Mouse (Mus musculus): ENCODE measurements around the gene Kif24. TPM values are rescaled to one million over a fixed set of nuclear protein-coding genes. Genes with fewer than 3 reads are reported as not detected.
A peak's percentile ranks its signal among the peaks of the same experiment; 100 is the strongest.

Gene Kif24
- polyA plus RNA-seq, 1 experiment from 2014 or later: 3.0 TPM

DNA sequence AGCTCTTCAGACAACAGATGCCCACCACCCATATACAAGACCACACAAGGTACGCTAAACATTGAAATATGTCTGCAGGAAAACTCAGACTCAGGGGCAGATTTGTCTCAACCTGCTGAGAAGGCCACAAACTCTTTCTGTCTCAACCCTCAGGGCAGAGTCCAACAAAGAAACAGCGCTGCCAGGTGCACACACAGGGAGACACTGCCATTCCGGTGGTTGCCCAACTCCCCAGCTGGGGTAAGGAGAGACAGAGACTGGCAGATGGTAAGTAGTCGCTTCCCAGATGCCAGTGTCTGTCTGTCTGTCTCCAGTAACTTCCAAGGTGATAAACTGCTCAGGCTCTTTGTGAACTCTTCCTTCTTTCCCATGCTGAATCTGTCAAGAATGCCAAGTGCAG, 36.1 kb upstream of the Kif24 start:
- WGBS: 85% methylated on average over 4 of the region's 4 CpGs
- Histone ChIP-seq H3K27ac (no peak overlapping the region), H3K36me3 (replicated peaks) (no peaks in the 10 kb centered on the region), H3K4me3 (no peak overlapping the region), H3K9ac (no peak overlapping the region), H3K4me2 (no peak overlapping the region), H3K27me3 (replicated peaks) (peaks cover 57% of the 10 kb centered on the region), H3K4me1 (peaks cover 34% of the 10 kb centered on the region), H3K9me3 (no peaks in the 10 kb centered on the region)
- ATAC-seq (replicated peaks): no peak

DNA sequence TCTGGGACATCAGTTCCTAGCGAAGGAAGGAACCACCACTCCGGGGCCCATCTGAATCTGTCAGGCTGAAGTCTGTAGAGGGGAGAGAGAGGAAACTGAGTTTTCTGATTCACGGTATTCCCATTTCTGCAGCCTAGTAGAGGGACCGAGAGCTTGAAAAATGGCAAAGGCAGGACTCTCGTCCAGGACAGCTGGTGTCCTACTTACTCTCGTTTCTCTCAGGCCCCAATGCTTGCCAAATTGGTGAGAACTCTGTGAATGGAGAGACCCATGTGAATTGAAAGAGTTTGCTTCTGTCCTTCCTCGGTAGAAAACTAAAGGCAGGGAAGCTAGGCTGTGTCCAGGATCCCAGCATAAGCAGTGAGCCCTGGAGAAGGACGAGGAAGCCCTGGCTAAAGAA, 34.9 kb upstream of the Kif24 start:
- no peak for ATAC-seq (replicated peaks)
- peak overlapping the region; percentile 53 for H3K4me2 ChIP-seq
- no peaks in the 10 kb centered on the region for H3K36me3 ChIP-seq (replicated peaks)
- no peaks in the 10 kb centered on the region for H3K9me3 ChIP-seq
- 62% methylated on average over 8 of the region's 8 CpGs for WGBS
- H3K4me3 ChIP-seq: no peak overlapping the region
- peaks cover 57% of the 10 kb centered on the region for H3K27me3 ChIP-seq (replicated peaks)
- peaks cover 34% of the 10 kb centered on the region for H3K4me1 ChIP-seq
- no peak overlapping the region for H3K27ac ChIP-seq
- H3K9ac ChIP-seq: no peak overlapping the region

DNA sequence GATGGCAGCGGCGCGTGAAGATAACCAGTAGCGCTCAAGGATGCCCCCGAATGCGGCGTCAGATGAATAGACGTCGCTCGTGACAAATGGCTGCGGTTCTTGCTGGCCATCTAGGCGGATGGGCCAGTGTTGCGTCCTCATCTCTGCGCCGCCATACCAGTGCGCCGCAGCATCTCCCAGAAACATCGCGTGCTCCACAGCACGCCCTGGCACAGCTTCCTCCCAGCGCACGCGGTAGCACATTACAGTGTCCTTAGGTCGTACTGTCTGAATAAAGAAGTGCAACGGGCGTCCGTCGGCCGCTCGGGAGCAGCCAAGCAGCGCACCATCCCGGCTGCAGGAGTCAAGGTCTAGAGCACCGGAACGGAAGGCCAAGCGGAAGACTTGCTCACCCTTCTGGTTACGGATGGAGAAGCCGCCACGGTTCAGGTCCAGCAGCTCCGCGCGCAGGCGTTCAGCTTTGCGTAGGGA, 34.3 kb upstream of the Kif24 start:
- Histone ChIP-seq H3K4me2 (peak overlapping the region; percentile 53), H3K27ac (no peak overlapping the region), H3K9ac (peak overlapping the region; percentile 7; the same call in 1 of the 2 replicates), H3K36me3 (replicated peaks) (no peaks in the 10 kb centered on the region), H3K9me3 (no peaks in the 10 kb centered on the region), H3K4me3 (peak overlapping the region; percentile 31), H3K27me3 (replicated peaks) (peaks cover 57% of the 10 kb centered on the region), H3K4me1 (peaks cover 34% of the 10 kb centered on the region)
- no peak for ATAC-seq (replicated peaks)
- WGBS: 7% methylated on average over 43 of the region's 43 CpGs

DNA sequence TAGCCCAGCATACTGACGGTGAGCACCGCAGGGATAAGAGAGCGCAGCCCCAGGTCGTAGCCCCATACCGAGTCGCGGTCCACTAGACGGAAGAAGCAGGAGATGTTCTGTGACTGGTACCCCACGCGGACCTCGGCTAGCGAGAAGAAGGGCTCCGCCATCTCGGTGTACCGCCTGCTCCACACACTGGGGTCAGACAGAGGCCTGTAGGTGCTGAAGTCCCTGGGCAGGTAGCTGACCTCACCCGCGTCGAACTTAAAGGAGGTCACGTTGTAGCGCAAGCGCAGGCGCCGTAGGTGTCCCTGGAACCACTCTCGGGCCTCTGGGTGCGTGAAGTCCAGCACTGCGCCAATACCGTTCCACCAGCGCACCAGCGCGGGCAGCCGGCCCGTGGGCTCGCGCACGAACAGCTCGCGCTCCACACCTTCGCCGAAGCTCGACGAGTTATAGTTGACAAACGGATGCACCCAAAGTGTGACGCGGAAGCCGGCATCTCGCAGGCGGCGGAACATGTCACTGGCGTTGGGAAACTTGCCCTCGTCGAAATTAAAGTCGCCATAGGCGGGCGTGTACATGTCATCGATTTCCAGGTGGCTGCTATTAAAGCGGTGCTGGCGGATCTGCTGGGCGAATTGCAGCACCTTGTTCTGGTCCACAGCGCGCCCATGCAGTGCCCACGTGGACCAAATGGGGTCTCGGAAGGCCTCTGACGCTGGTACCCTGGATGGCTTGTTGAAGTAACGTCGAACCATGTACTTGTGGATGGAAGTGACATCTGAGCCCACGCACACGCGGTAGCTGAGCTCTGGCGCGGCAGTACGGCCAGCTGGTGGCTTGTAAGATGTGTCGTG, 33.5 kb upstream of the Kif24 start:
- H3K4me2 ChIP-seq: peak overlapping the region; percentile 53
- peaks cover 57% of the 10 kb centered on the region for H3K27me3 ChIP-seq (replicated peaks)
- H3K4me1 ChIP-seq: peaks cover 34% of the 10 kb centered on the region
- peak overlapping the region; percentile 13; the same call in 1 of the 2 replicates for H3K9ac ChIP-seq
- no peaks in the 10 kb centered on the region for H3K36me3 ChIP-seq (replicated peaks)
- WGBS: 15% methylated on average over 72 of the region's 72 CpGs
- no peaks in the 10 kb centered on the region for H3K9me3 ChIP-seq
- peak overlapping the region; percentile 31 for H3K4me3 ChIP-seq
- H3K27ac ChIP-seq: no peak overlapping the region
- 0 out of 2 replicates have a peak, but pooled peaks have one; percentile 7 for ATAC-seq (replicated peaks)

DNA sequence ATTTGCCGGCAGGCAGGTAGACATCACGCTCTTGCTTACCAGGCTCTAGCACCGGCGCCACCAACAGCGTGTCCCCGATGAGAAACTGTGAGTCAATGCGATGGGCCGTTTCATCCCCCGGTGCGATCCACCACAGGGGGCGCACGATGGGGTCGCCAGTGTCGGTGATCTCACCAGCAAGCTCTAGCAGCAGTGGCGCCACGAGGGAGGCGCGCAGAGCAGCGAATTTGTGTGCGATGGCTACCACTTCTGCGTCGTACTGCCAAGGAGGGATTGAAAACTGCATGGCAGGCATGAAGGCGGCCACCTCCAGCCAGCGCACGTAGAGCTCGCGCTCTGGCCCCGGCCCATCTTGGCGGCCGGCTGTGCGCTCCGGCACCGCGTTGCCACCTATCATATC, 32.9 kb upstream of the Kif24 start:
- no peak overlapping the region for H3K27ac ChIP-seq
- WGBS: 6% methylated on average over 34 of the region's 34 CpGs
- peak; percentile 33 for ATAC-seq (replicated peaks)
- H3K36me3 ChIP-seq (replicated peaks): no peaks in the 10 kb centered on the region
- no peaks in the 10 kb centered on the region for H3K9me3 ChIP-seq
- peak overlapping the region; percentile 53 for H3K4me2 ChIP-seq
- peak overlapping the region; percentile 13; the same call in 1 of the 2 replicates for H3K9ac ChIP-seq
- peak overlapping the region; percentile 31 for H3K4me3 ChIP-seq
- H3K4me1 ChIP-seq: peaks cover 30% of the 10 kb centered on the region
- H3K27me3 ChIP-seq (replicated peaks): peaks cover 57% of the 10 kb centered on the region

DNA sequence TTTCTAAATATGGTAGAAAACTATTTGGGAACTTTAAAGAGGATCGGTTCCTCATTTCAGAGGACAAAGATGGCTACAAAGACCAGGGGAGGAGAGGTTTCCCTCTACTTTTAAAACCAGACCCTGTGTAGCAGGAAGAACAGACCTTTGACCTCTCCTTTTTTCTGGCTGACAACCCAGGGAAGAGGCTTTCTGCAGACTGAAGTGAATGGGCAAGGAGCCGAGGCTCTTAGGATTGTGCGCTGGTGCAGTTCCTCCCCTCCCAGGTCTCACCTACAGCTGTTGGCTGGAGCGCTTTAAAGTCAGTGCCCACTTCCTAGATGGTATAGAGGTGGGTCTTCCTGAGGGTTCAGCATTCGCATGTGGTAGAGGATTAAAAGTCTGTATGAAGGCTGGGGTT, 32.4 kb upstream of the Kif24 start:
- WGBS: 44% methylated on average over 5 of the region's 5 CpGs

DNA sequence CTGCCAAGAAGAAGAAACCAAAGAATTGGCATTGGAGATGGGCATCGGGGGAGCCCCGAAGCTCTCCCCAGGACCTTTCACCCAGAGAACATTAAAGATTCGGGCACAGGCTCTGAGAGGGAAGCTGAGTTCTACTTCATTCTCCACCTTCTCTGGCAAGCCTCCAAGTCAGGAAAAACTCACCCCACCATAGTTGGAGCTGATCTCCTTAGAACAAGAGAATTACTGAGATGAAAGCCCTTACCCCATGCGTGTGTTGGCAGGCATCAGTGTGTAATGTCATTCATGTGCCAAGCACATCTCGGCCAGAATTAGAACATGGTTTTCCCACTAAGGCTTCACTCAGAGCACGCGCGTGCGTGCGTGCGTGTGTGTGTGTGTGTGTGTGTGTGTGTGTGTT, 31.2 kb upstream of the Kif24 start:
- 68% methylated on average over 11 of the region's 11 CpGs for WGBS
- no peak overlapping the region for H3K4me2 ChIP-seq
- no peak overlapping the region for H3K27ac ChIP-seq
- peaks cover 46% of the 10 kb centered on the region for H3K27me3 ChIP-seq (replicated peaks)
- H3K9ac ChIP-seq: no peak overlapping the region
- ATAC-seq (replicated peaks): peak; percentile 34; the same call in 1 of the 2 replicates
- H3K4me1 ChIP-seq: peaks cover 23% of the 10 kb centered on the region
- H3K9me3 ChIP-seq: no peaks in the 10 kb centered on the region
- H3K36me3 ChIP-seq (replicated peaks): no peaks in the 10 kb centered on the region
- no peak overlapping the region for H3K4me3 ChIP-seq

More for the DNA sequence above, 32.4 kb upstream of the Kif24 start:
- Histone ChIP-seq H3K4me3 (peak overlapping the region; percentile 31; the same call in 1 of the 2 replicates), H3K4me1 (peaks cover 25% of the 10 kb centered on the region), H3K27me3 (replicated peaks) (peaks cover 54% of the 10 kb centered on the region), H3K36me3 (replicated peaks) (no peaks in the 10 kb centered on the region), H3K27ac (no peak overlapping the region), H3K9ac (no peak overlapping the region), H3K9me3 (no peaks in the 10 kb centered on the region), H3K4me2 (peak overlapping the region; percentile 53)
- ATAC-seq (replicated peaks): no peak

DNA sequence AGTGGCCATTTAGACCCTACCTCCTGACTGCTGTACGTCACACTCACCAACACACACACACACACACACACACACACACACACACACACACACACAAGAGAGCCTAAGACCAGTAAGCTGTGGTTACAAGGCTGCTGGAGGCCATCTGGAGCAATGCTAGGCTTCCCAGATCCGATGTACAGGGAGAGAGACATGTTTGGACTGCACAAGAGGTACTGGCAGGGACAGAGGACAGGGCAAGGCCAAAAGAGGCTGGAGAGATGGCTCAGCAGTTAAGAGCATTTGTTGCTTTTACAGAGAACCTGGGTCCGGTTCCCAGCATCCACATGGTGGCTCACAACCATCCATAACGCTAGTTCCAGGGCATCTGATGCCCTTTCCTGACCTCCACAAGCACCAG, 30.4 kb upstream of the Kif24 start:
- Histone ChIP-seq H3K9ac (no peak overlapping the region), H3K36me3 (replicated peaks) (no peaks in the 10 kb centered on the region), H3K9me3 (no peaks in the 10 kb centered on the region), H3K27ac (no peak overlapping the region), H3K4me1 (peaks cover 23% of the 10 kb centered on the region), H3K4me3 (no peak overlapping the region), H3K4me2 (no peak overlapping the region), H3K27me3 (replicated peaks) (peaks cover 38% of the 10 kb centered on the region)
- ATAC-seq (replicated peaks): no peak
- WGBS: 79% methylated on average over 4 of the region's 4 CpGs

DNA sequence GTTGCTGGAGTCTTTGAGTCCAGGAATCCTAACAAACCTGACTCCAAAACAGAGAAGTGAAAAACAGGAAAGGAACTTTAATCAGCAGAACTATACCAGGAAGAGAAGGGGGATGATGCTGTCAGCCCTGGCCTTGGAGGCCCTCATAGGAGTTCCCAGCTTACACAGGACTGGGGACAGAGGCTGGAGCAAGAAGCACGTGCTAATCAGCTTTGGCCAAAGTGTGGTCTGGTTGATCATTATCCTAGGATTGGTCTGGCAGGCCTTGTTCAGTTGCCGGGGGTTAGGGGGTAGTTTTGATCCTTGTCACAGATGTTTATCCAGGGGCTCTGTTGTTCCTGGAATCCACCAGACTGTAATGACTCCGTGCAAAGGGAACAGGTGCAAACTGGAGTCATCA, 29.7 kb upstream of the Kif24 start:
- WGBS: 45% methylated on average over 3 of the region's 3 CpGs
- no peak for ATAC-seq (replicated peaks)
- H3K4me2 ChIP-seq: no peak overlapping the region

DNA sequence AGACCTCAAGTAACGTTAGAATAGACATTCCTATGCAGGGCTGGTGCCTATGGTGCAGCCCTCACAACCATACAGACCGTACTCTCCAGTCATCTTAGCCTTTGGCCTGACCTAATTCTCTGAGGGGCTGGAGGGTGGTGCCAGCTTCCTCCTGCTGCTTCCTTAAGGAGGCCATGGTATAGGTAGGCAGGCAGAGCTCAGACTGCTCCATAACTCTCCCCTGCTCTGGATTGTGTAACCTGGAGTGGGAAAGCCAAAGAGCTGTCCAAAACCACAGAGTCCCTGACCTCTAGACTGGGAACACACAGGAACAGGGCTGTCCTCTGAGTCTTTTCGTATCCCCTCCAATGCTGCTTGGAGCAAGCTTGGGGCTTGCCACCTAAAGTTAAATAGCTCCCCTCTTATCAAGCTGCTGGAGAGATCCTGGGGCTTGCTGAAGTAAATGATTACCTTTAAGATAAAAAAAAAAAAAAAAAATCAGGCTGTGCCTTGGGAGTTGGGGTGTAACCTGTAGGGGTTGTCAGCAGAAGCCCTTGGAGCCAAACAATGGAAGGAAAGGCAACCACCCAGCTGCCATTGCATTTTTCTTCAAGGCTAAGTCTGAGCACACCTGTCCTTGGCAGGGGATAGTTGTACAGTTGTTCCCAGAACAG, 28.9 kb upstream of the Kif24 start:
- H3K4me1 ChIP-seq: peaks cover 15% of the 10 kb centered on the region
- H3K4me3 ChIP-seq: no peak overlapping the region
- H3K27ac ChIP-seq: no peak overlapping the region
- no peaks in the 10 kb centered on the region for H3K36me3 ChIP-seq (replicated peaks)
- H3K27me3 ChIP-seq (replicated peaks): peaks cover 23% of the 10 kb centered on the region
- no peak overlapping the region for H3K9ac ChIP-seq
- no peak overlapping the region for H3K4me2 ChIP-seq
- ATAC-seq (replicated peaks): no peak
- H3K9me3 ChIP-seq: no peaks in the 10 kb centered on the region
- 82% methylated on average over 3 of the region's 3 CpGs for WGBS

More for the DNA sequence above, 29.7 kb upstream of the Kif24 start:
- H3K4me1 ChIP-seq: peaks cover 23% of the 10 kb centered on the region
- no peak overlapping the region for H3K27ac ChIP-seq
- H3K9me3 ChIP-seq: no peaks in the 10 kb centered on the region
- H3K36me3 ChIP-seq (replicated peaks): no peaks in the 10 kb centered on the region
- H3K9ac ChIP-seq: no peak overlapping the region
- peaks cover 31% of the 10 kb centered on the region for H3K27me3 ChIP-seq (replicated peaks)
- no peak overlapping the region for H3K4me3 ChIP-seq

DNA sequence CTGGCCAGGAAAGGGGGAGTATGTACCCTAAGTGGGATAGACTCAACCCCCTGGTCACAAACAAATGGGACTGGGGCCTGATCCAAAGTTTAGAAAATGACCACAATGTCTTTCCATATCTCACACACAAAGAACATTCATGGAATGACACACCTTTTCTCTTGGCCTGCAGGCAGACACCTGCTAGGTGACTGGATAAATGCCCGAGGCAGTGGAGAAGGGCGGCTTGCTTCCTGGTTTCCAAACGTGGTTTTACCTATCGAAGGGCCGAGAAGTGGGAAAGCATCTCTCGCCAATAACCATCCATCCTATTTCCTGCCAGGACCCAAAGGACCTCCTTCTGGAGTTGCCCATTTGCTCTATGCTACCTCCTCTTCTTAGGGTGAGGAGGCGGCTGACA, 28.3 kb upstream of the Kif24 start:
- 83% methylated on average over 7 of the region's 7 CpGs for WGBS
- peaks cover 10% of the 10 kb centered on the region for H3K4me1 ChIP-seq
- no peak overlapping the region for H3K9ac ChIP-seq
- peaks cover 17% of the 10 kb centered on the region for H3K27me3 ChIP-seq (replicated peaks)
- H3K9me3 ChIP-seq: no peaks in the 10 kb centered on the region
- H3K4me3 ChIP-seq: no peak overlapping the region
- ATAC-seq (replicated peaks): no peak
- no peaks in the 10 kb centered on the region for H3K36me3 ChIP-seq (replicated peaks)
- H3K4me2 ChIP-seq: no peak overlapping the region
- no peak overlapping the region for H3K27ac ChIP-seq

DNA sequence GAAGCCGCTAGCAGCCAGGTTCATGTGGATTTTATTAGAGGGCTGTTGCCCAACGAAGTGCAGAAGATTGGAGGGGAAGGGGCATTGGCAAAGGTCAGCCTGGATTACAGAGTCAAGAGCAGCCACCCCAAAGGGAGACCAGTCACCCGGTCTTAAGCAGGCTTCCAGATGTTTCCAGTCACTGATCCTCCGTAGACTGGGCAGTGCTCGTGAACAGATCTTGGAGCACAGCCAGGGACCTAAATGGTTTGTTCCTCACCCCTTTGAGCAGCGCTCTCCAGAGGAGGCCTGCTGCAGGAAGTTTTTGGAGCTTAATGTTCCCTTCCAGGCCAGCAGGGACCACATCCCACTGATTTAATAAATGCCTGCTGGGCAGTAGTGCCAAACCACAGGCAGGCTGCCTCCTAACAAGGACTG, 16.9 kb upstream of the Kif24 start:
- H3K27me3 ChIP-seq (replicated peaks): no peaks in the 10 kb centered on the region
- H3K9ac ChIP-seq: no peak overlapping the region
- WGBS: 57% methylated on average over 6 of the region's 6 CpGs
- H3K27ac ChIP-seq: no peak overlapping the region
- no peaks in the 10 kb centered on the region for H3K9me3 ChIP-seq
- no peak overlapping the region for H3K4me3 ChIP-seq
- ATAC-seq (replicated peaks): no peak
- H3K4me1 ChIP-seq: peaks cover 4% of the 10 kb centered on the region; the same call in 1 of the 2 replicates
- H3K36me3 ChIP-seq (replicated peaks): no peaks in the 10 kb centered on the region; the same call in 1 of the 2 replicates
- H3K4me2 ChIP-seq: no peak overlapping the region
